Mouse (Mus musculus) layer of hippocampus, adult 2 months (tissue): ENCODE measurements around the gene Kera. TPM values are rescaled to one million over a fixed set of nuclear protein-coding genes. Genes with fewer than 3 reads are reported as not detected.

Experiments used
- DNase-seq, 2 experiments: peaks; one replicate each; pipeline ENCODE4 v3.0.0; 2022; ENCODE audit warnings: low spot score in 2 of 2
- H3K27ac ChIP-seq: fragments of 200-600 bp; 2 replicates; pipeline ENCODE4 v1.8.1; 2022
- H3K4me3 ChIP-seq: fragments of 200-600 bp; 2 replicates; pipeline ENCODE4 v1.8.1; 2022; ENCODE audit warnings: mild to moderate bottlenecking
- CTCF ChIP-seq: fragments of 200-600 bp; conservative IDR thresholded peaks from 2 replicates; pipeline ENCODE4 v1.8.1; 2022; ENCODE audit warnings: antibody characterized with exemption, mild to moderate bottlenecking, moderate library complexity
- long read RNA-seq, 2 experiments: library from polyadenylated mRNA; stranded (forward); transcript quantifications; one replicate each; pipeline ENCODE4 v2.0.0; 2021; ENCODE audit warnings: borderline mapping rate in 2 of 2
- total RNA-seq, 2 experiments: library from RNA; stranded (reverse); gene quantifications; 2 replicates each; pipeline ENCODE4 v1.2.3; 2021

Gene Kera
- total RNA-seq, result under 1 TPM in 1 of 2 experiments, not detected in 1; 0.29 TPM
- long read RNA-seq, experiment 1, partial matches to known transcripts, result 0 of 1 reads
- long read RNA-seq, experiment 1, other reads (novel, unspliced or antisense), result 0 of 1 reads
- long read RNA-seq, experiment 2, result 0 reads

- DNase-seq, result no peak
- TF ChIP-seq CTCF, result no peak
- Histone ChIP-seq H3K4me3 (no peak within 1 kb of the TSS), H3K27ac (no peak within 1 kb of the TSS)
Measured at GRCm38 (mm10) chr10:97606579-97606978, at the start of gene Kera. Kera (plus strand) TSS chr10:97606879.

DNA sequence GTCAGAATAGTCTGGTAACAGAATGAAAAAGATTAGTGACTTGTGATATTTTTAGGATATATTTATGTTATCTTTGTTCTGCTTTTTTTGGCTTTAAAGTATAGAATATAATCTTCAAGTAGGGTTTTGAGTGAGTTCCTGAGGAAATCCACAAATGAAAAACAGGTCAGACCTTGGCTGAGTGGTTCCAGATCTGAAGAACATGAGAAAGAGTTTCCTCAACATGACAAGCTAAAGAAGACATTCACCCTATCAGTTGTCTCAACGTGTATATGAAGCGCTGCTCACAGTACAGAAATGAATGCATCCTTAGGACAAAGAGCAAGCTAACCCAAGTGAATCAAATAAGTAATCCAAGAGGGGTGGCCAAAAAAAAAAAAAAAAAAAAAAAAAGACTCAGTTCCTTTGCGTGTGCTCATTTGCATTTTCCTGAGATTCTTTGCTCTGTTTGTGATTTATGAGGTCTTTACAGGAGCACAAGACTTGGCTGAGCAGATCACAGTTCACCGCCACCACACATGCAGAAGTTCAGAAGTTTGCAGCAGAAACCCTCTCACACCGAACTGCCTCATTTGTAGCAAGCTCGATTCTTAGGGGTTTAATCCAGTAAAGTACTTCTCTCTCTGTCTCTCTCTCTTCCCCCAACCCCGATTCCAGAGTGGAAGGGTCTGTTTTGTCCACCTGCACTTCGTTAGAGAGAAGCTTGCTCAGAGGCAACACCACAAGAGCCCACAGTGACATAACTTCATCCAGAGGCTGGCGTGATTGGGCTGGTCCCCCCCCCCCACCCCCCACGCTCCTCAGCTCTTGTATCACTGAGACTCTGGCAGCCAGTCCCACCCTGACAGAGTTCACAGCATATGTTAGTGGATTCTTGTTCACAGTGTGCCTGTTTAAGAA lies 41.5 kb upstream of the Kera start, which contains the start of gene Lum:
Gene Lum (plus strand): TSS at position 172 of the 900 bp plus-strand sequence.
- no peak for TF ChIP-seq CTCF

DNA sequence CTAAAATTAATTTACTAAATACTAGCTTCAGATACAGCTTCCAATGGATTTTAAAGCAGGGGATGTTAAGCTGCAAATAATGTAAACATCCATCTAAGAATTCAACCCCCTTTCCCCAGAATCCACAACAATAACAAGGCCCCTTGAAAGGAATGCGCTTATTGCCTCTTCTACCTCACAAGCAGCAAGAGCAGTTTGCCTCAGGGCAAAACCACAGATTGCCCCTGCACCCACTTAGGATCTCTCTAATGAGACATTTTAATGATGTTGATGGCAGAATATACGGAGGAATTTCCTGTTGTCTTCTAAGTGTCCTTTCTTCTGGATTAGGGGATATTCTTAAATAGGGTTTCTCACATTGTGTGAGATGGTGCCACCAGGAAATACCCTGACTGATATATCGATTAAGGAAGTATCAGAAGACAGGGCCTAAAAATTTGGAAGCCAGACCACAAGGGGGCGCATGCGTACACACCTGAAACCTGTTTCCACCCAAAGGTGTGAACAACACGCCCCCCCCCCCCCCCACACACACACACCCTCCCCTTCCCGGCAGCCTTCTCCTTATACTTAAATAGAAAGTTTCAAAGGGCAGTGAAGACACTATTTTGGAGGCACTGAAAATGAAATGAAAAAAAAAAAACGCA lies 39.1 kb upstream of the Kera start:
- 0 out of 2 replicates have a peak overlapping the region, but pooled peaks have one; percentile 37 for H3K27ac ChIP-seq

More for the DNA sequence above, 41.5 kb upstream of the Kera start, which contains the start of gene Lum:
- Histone ChIP-seq H3K4me3 (no peak within 1 kb of the TSS), H3K27ac (peak within 1 kb of the TSS; percentile 64)
- no peak for DNase-seq

GRCm38 (mm10) chr10:97582543-97583231 lies 24.0 kb upstream of the Kera start:
- H3K27ac ChIP-seq, result peak overlapping the region; percentile 84
- TF ChIP-seq CTCF, result no peak
- DNase-seq, result peak; percentile 68 to 74
- no peak overlapping the region for H3K4me3 ChIP-seq

More for the DNA sequence above, 39.1 kb upstream of the Kera start:
- peak; percentile 52 for TF ChIP-seq CTCF
- DNase-seq, result no peak
- no peak overlapping the region for H3K4me3 ChIP-seq

GRCm38 (mm10) chr10:97584176-97584575 lies 22.5 kb upstream of the Kera start:
- Histone ChIP-seq H3K27ac (peak overlapping the region; percentile 74), H3K4me3 (no peak overlapping the region)
- TF ChIP-seq CTCF, result no peak
- peak in 1 of 2 experiments; percentile 10 for DNase-seq

DNA sequence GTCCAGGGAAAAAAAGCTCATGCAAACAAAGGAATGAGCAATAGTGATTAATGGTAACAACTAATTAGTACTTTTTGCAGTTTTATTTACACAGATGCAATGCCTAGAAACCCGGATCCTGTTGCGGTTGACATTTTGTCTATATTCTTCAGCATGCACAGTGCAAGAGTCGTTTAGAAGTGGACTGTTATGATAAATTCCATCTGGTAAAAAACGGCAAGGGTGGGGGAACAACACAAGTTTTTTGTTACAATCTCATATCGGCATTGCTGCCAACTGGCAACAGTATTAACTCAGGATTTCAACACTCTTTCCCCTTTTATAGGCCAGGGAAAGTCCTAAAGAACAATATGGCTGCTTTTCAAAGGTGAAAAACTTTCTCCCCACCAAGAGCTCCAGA lies 19.5 kb upstream of the Kera start:
- no peak for DNase-seq
- TF ChIP-seq CTCF, result no peak
- peak overlapping the region; percentile 70 for H3K27ac ChIP-seq
- no peak overlapping the region for H3K4me3 ChIP-seq

GRCm38 (mm10) chr10:97589574-97589973 lies 17.1 kb upstream of the Kera start:
- Histone ChIP-seq H3K4me3 (no peak overlapping the region), H3K27ac (0 out of 2 replicates have a peak overlapping the region, but pooled peaks have one; percentile 70)
- TF ChIP-seq CTCF, result no peak
- no peak for DNase-seq

DNA sequence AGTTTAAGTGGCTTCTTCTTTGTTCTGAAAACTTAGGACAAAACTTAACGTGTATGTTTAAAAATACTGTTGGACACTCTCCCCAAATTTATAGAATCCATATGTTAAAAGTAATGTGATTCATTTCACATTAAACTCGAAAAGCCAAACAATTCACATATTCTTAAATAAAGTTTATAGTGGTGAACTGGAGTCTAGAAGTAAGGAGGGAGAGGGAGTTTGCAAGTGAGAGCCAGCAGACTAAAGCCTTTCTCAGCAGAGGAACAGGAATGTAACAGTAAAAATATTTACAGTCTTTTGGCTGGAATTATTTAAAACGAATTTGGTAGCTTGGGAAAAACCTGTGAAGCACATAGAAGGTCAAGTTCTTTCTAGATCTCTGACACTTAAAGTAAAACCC lies 15.6 kb upstream of the Kera start:
- no peak overlapping the region for H3K27ac ChIP-seq
- no peak for TF ChIP-seq CTCF
- H3K4me3 ChIP-seq, result no peak overlapping the region
- no peak for DNase-seq

- no peak for DNase-seq
- no peak for TF ChIP-seq CTCF
- Histone ChIP-seq H3K27ac (no peak overlapping the region), H3K4me3 (no peak overlapping the region)
Measured at GRCm38 (mm10) chr10:97591685-97592084, 15.0 kb upstream of the Kera start.

DNA sequence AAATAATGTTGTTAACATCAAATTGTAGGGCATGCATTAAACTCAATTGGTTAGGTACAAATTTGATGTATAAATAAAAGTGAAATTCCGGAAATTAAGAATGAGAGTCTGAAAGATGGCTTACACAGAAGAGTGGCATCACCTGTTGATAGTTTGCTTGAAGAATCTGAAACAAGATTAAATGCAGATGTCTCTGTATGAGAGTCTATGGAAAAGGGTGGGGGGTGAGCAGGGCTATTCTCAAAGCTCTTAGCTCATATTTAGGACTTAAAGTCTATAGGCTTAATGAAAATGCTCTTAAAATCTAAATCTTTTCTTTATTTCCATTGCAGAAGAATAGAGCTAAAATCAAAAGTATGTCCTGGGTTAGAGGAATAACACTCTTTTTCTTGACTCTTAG lies 11.0 kb upstream of the Kera start:
- DNase-seq, result no peak
- Histone ChIP-seq H3K4me3 (no peak overlapping the region), H3K27ac (no peak overlapping the region)
- no peak for TF ChIP-seq CTCF

DNA sequence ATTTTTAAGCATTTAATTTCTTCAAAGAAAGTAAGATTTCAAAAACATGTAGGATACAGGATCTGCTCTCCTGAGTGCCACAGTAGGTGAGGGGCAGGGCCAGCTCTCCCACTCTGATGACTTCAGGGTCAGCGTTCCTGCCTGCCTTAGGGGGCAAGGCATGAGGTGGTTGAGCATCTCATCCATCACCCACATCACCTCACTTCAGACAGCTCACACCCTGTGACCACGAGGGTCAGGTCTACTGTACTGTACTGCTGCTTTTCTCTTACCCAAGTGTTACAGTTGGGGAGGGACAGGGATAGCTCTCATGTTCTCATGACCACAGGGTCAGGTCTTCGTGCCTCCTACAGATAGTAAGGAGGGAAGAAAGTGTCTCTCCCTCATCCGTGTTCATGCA lies 4.9 kb upstream of the Kera start:
- DNase-seq, result no peak
- no peak overlapping the region for H3K4me3 ChIP-seq
- H3K27ac ChIP-seq, result no peak overlapping the region
- TF ChIP-seq CTCF, result no peak

GRCm38 (mm10) chr10:97603256-97603655 lies 3.4 kb upstream of the Kera start:
- no peak for DNase-seq
- no peak for TF ChIP-seq CTCF
- H3K27ac ChIP-seq, result no peak overlapping the region
- no peak overlapping the region for H3K4me3 ChIP-seq
